Mouse (Mus musculus) c-Kit-positive CD71-positive TER-119-positive erythroid progenitor cells, embryonic 14.5 days (primary cell): ENCODE results near the gene Supv3l1.
"Not testable (repeated sequence)": the region's sequence is repeated elsewhere in the genome, so short reads cannot be mapped to it uniquely, and the experiment has no call there.

Experiments
- DNase-seq: peaks from one replicate; pipeline ENCODE4 v3.0.0-alpha.2; 2013; ENCODE audit warnings: low spot score

Supv3l1 gene

GRCm38 (mm10) chr10:62449364-62450279 is at the start of gene Supv3l1, which contains the start of gene 4930507D05Rik:
Supv3l1 (minus strand) TSS chr10:62449738.
4930507D05Rik (plus strand) TSS chr10:62449489.
- DNase-seq: peak; percentile 87

GRCm38 (mm10) chr10:62491681-62492080 is 42.1 kb upstream of the Supv3l1 start:
- not testable (repeated sequence) for DNase-seq

DNA sequence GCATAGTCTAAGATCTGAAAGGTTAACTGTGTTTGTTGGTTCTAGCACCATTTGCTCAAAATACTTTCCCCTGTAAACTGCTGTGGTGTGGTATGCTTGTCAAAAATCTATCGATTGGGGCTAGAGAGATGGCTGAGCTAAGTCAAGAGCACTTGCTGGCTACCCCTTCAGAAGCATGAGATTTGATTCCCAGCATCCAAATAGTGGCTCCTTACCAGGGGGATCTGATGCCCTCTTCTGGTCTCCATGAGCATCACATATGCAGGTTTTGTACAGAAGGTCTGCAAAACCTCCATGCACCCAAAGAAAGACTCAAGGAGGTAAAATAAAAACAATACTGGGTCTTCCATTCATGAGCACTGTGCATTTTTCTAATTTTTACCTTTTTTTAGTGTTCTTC is 38.7 kb upstream of the Supv3l1 start:
- DNase-seq: peak; percentile 53

- DNase-seq: peak; percentile 97
Observed at GRCm38 (mm10) chr10:62486618-62487415, 37.3 kb upstream of the Supv3l1 start, which contains the start of gene Vps26a. Vps26a (minus strand) TSS chr10:62486805.

DNA sequence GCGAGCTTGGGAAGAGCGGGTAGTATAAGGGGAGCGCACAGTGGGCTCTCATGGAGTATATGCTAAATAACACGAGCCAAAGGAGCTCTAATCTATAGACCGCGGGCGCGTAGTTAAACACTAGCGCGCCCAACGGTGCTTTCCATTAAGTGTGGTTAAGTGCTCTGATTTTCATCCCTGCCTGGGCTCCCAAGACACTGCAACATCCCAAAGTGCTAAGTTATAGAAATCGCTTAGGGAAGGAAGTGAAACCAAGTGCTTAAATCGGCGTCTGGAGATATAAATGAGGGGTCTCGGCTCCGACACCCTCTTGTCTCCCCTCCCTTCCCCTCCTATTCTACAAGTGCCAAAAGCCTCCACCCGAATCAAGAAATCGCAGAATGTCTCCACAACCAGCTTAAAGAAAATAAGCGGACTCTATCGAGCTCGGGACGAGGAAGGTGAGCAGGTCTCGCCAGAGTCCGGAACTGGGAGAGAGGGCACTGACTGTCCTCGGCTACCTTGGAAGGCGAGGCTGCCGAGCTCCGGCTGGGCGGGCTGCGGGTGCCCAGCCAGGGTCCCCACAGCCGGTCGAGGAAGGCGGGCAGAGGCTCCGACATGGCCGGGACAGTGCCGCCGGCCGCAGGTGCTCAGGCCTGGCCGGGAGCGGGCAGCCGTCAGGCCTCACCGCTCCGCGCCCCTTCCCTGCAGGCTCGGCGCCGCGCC is 36.5 kb upstream of the Supv3l1 start:
- DNase-seq: peak; percentile 62

DNA sequence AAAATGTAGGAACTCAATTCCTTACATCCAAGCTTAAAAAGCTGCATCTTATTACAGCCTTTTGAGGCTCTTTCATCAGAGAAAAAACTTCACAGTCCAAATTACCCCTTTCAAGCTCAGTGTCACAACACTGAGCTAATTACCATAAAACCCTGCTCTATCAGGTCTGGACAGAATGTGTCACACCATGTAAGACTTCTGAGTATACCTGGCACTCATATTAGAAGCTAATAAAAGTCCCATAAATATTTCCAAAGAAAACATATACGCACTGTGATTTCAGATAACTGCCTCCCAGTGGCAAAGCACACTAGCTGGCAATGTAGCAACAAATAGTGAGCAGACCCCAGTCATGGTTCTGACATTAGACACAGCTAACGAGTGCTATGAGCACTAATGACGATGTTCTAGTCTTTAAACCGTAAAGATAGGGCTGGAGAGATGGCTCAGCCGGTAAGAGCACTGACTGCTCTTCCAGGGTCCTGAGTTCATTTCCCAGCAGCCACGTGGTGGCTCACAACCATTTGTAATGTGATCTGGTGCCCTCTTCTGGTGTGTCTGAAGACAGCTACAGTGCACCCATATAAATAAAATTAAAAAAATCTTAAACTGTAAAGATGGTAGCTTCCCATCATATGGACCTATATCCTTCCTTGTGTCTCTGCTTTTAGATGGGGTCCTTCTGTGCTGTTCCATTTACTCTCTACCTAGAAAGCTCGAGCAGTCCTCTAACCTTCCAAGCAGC is 31.7 kb upstream of the Supv3l1 start:
- no peak for DNase-seq

DNA sequence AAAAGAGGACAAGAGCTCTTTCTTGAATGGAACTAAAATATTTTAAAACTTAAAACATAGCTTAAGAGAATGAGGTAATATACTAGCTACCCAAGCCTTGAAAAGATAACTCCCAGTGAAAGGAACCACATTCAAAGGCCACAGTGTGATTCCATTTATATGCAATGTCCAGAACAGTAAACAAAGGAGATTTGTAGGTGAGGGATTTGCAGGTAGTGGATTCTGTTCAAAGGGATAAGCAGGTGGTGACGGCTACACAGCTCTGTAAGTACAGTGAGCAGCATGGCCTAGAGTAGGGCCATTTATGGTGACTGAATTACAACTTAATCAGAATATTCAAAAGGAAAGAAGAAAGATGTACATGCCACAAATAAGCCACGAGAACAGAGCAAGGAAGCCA is 27.4 kb upstream of the Supv3l1 start:
- DNase-seq: no peak

GRCm38 (mm10) chr10:62474944-62475343 is 25.4 kb upstream of the Supv3l1 start:
- no peak for DNase-seq

- no peak for DNase-seq
Observed at GRCm38 (mm10) chr10:62471105-62471504, 21.6 kb upstream of the Supv3l1 start.

GRCm38 (mm10) chr10:62469736-62470135 is 20.2 kb upstream of the Supv3l1 start:
- DNase-seq: no peak

- DNase-seq: no peak
Observed at GRCm38 (mm10) chr10:62461321-62461720, 11.8 kb upstream of the Supv3l1 start.

DNA sequence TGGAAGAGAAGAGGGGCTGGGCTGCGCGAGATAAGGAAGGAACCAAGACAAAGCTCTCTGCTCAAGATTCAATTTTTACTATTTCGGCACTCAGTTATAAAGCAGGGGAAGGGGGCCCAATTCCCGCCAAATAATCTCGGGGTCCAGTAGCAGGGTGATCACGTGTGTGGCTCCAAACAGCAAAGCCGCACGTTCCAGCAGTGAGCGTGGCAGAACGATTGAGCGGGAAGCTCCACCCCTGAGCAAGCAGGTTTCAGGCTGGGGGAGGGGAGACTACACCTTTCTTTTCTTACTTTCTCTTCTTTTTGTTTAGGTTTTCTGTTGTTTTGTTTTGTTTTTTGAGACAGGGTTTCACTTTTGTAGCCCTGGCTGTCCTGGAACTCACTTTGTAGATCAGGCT is 2.5 kb upstream of the Supv3l1 start:
- not testable (repeated sequence) for DNase-seq

GRCm38 (mm10) chr10:62450280-62450640 is 722 bp upstream of the Supv3l1 start:
- DNase-seq: no peak

DNA sequence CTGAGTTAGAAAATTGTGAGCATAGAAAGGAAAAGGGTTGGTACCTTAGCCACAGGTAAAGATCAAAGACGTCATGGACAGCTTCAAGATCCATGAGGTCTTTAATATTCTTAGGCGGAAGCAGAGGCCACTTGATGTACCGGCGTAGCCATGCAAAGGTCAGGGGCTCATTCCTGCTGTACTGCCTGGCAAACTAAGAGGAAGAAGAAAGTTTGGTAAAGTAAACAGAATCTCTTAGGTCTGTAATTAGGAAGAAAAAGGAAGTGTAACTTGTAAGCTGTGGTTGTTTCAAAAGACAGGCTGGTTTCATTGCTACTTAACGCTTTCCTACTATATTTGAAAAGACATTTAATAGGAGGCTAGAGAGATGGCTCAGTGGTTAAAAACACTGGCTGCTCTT is 19.1 kb downstream of the Supv3l1 start:
- DNase-seq: no peak

DNA sequence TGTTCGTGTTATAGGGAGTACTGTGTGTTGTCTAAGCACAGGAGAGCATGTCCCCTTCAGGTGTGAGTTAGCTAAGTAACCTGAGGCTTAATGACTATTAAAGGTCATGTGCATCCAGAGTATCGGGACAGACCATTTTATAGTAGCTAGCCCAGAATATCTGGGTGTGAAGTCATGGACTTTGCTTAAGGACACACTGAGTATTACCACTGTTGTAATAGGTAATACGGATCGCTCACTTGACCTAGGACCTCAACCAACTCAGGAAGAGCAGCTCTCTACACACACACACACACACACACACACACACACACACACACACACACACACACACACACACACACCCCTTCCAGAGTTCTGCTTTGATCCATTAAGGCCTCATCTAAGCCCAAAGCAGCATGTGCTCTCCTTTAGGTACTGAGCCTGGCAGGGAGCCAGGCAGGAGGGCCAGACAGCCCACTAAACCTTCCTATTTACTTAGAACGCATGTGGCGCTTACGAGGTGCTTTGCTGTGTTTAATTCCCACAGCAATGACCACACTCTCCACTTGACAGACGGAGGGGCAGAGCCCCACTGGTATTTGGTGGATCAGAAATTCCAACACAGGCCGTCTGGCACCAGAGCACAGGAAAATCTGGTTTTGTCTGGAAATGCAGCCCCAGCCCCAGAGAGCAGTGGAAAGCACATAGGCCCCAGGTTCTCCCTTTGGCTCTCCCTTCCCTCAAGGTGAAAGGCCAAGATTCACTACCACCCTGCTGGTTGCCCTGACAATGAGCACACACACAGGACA is 24.3 kb downstream of the Supv3l1 start:
- no peak for DNase-seq

DNA sequence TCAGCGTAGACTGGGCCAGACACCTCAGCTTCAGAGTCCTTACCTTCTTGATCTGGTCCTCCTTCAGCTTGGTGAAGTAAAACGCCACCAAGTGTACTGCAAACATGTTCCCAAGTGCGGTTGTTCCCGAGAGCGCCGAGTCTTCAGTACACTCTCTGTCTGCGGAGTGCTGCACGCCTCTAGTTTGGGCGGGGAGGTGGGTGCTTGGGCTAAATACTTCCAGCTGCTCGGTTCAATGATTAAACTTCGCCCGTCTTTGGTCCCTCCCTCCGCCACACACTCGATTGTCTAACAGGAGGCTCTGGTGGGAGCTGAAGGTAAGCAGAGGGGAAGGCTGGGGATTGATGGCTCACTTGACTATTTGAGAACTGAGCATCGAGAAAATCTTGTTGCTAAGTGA is 27.3 kb downstream of the Supv3l1 start, which contains the start of gene Hkdc1:
Gene Hkdc1, minus strand, starts transcription at position 237 of the 400 bp plus-strand sequence.
- no peak for DNase-seq

- no peak for DNase-seq
Observed at GRCm38 (mm10) chr10:62421127-62421526, 28.4 kb downstream of the Supv3l1 start.

- no peak for DNase-seq
Observed at GRCm38 (mm10) chr10:62420399-62420798, 29.1 kb downstream of the Supv3l1 start.

DNA sequence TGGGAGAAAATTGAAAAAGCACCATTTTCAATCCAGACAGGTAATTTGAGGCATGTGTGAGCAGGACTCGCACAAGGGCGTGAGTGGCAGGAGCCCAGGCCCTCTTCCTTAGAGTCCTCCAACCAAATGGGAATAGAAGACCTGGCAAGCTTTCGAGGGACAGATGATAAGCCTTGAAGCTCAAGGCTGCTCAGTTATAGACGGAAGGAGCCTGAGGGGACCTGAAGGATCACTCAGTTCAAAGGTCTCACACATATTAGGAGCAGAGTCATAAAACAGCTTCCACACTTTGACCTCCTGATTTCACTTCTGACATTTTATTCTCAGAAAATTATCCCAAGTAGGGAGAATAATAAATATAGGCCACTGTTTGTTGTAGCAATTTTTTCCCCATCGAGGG is 30.1 kb downstream of the Supv3l1 start:
- DNase-seq: no peak

- no peak for DNase-seq
Observed at GRCm38 (mm10) chr10:62418831-62419356, 30.6 kb downstream of the Supv3l1 start.
